Mouse (Mus musculus) naive thymus-derived CD4-positive, alpha-beta T cell, adult 2 months (primary cell): Measurements from ENCODE around the gene Dclre1b.
A peak's percentile ranks its signal among the peaks of the same experiment; 100 is the strongest.

Experiments used
- DNase-seq: peaks from one replicate; pipeline ENCODE4 v3.0.0-alpha.2; 2011; ENCODE audit warnings: low read depth

Dclre1b gene

GRCm38 (mm10) chr3:103772846-103773245, 36.4 kb downstream of the Dclre1b start:
- peak; percentile 62 for DNase-seq

- DNase-seq: no peak
Observed at GRCm38 (mm10) chr3:103771531-103772130, 37.6 kb downstream of the Dclre1b start.

- DNase-seq: no peak
Observed at GRCm38 (mm10) chr3:103766789-103767188, 42.5 kb downstream of the Dclre1b start.

- DNase-seq: no peak
Observed at GRCm38 (mm10) chr3:103759261-103759970, 49.8 kb downstream of the Dclre1b start.

GRCm38 (mm10) chr3:103758456-103758855, 50.8 kb downstream of the Dclre1b start:
- no peak for DNase-seq

- DNase-seq: no peak
Observed at GRCm38 (mm10) chr3:103756920-103757319, 52.3 kb downstream of the Dclre1b start.

GRCm38 (mm10) chr3:103755351-103755750, 53.9 kb downstream of the Dclre1b start:
- no peak for DNase-seq

GRCm38 (mm10) chr3:103751558-103751957, 57.7 kb downstream of the Dclre1b start:
- DNase-seq: no peak
